Mouse (Mus musculus): ENCODE data around the gene Gxylt2. TPM values are rescaled to one million over a fixed set of nuclear protein-coding genes. Genes with fewer than 3 reads are reported as not detected.

Gene Gxylt2
- polyA plus RNA-seq, 1 experiment, result 0.27 TPM

DNA sequence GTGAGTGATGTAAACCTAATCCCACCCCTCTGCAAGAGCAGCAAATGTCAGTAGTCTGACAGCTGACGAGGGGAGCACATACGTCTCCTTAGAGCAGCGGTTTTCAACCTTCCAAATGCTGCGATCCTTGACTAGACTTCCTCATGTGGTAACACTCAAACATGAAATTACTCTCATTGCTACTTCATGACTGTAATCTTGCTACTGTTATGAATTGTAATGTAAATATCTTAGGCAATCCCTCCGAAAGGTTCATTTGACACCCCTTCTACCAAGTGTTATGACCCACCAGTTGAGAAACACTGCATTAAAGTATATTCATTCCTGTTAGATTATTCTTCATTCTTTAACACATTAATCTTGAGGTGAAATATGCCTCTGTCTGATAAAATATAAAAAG, 142.7 kb downstream of the Gxylt2 start:
- no peaks in the 10 kb centered on the region for H3K4me1 ChIP-seq (ENCODE audit: control insufficient read depth, insufficient read depth, low read length)
- TF ChIP-seq CTCF (IDR thresholded peaks at IDR 0.05; ENCODE audit: low read depth, low read length) (no peak), EP300 (IDR thresholded peaks at IDR 0.05; ENCODE audit: insufficient read depth, low read depth, low read length) (no peak), POLR2A (IDR thresholded peaks at IDR 0.05; ENCODE audit: insufficient read depth, low read length) (no peak)
- no peak overlapping the region for H3K9ac ChIP-seq (ENCODE audit: low read depth, poor library complexity, severe bottlenecking)
- no peaks in the 10 kb centered on the region for H3K27me3 ChIP-seq (ENCODE audit: control insufficient read depth, insufficient read depth, low read length, poor library complexity, severe bottlenecking)
- peaks cover 33% of the 10 kb centered on the region for H3K36me3 ChIP-seq (ENCODE audit: control insufficient read depth, insufficient read depth, low read length, poor library complexity, severe bottlenecking)
- no peak overlapping the region for H3K4me3 ChIP-seq (ENCODE audit: low read depth, low read length)
- no peaks in the 10 kb centered on the region for H3K9me3 ChIP-seq (replicated peaks; ENCODE audit: control insufficient read depth, insufficient read depth, low read length, poor library complexity, severe bottlenecking)
- no peak overlapping the region for H3K27ac ChIP-seq (ENCODE audit: insufficient read depth, low read length)

DNA sequence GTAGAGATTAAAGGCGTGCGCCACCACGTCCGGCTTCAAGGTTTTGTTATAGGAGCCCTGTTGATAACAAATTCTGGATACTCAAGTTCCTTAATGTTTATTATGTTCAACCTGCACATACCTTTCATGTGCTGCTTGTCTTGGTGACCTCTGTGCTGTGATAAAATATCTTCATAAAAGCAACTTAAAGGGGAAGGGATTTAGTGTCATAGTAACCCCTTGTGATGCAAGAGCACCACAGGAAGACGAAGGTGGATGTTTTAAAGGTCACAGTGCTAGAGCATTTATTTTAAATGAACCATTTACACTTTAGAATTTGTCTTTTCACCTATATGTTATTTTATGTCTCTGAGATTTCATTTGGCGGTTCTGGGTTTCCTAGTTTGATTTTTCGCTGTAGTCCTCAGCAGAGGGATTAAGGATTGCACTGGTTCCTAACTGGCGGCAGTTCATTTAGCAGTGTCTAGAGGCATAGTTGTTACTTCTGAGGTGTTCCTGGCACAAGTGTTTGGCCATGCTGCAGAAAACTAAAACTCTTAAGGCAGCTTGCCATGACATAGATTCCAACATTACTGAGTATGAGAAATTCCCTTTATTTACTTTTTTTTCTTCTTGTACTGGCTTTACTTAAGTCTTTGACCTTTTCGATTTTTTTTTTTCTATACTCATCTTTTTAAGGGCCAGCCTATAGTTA, 144.3 kb downstream of the Gxylt2 start:
- Histone ChIP-seq H3K4me1 (ENCODE audit: control insufficient read depth, insufficient read depth, low read length) (no peaks in the 10 kb centered on the region), H3K9me3 (replicated peaks; ENCODE audit: control insufficient read depth, insufficient read depth, low read length, poor library complexity, severe bottlenecking) (no peaks in the 10 kb centered on the region), H3K27me3 (ENCODE audit: control insufficient read depth, insufficient read depth, low read length, poor library complexity, severe bottlenecking) (no peaks in the 10 kb centered on the region), H3K4me3 (ENCODE audit: low read depth, low read length) (no peak overlapping the region), H3K27ac (ENCODE audit: insufficient read depth, low read length) (no peak overlapping the region), H3K36me3 (ENCODE audit: control insufficient read depth, insufficient read depth, low read length, poor library complexity, severe bottlenecking) (peaks cover 23% of the 10 kb centered on the region), H3K9ac (ENCODE audit: low read depth, poor library complexity, severe bottlenecking) (no peak overlapping the region)
- TF ChIP-seq CTCF (IDR thresholded peaks at IDR 0.05; ENCODE audit: low read depth, low read length) (no peak), POLR2A (IDR thresholded peaks at IDR 0.05; ENCODE audit: insufficient read depth, low read length) (no peak), EP300 (IDR thresholded peaks at IDR 0.05; ENCODE audit: insufficient read depth, low read depth, low read length) (no peak)

DNA sequence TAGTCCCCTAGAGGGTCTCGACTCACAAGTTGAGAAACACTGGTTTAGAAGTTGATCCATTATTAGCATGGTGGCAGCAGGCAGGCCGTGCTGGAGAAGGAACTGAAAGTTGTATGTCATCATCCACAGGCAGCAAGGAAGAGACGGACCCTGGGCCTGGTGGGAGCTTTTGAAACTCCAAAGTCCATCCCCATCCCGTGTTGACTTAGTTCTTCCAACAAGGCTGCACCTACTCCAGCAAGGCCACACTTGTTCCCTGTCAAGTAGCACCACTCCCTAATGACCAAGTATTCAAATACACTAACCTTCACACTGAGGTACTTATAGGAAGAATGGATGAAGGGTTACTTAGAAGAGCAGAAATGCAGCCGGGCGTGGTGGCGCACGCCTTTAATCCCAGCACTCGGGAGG, 146.1 kb downstream of the Gxylt2 start:
- no peak overlapping the region for H3K27ac ChIP-seq (ENCODE audit: insufficient read depth, low read length)
- H3K4me3 ChIP-seq (ENCODE audit: low read depth, low read length), result no peak overlapping the region
- H3K36me3 ChIP-seq (ENCODE audit: control insufficient read depth, insufficient read depth, low read length, poor library complexity, severe bottlenecking), result peaks cover 23% of the 10 kb centered on the region
- H3K9me3 ChIP-seq (replicated peaks; ENCODE audit: control insufficient read depth, insufficient read depth, low read length, poor library complexity, severe bottlenecking), result no peaks in the 10 kb centered on the region
- no peak overlapping the region for H3K9ac ChIP-seq (ENCODE audit: low read depth, poor library complexity, severe bottlenecking)
- H3K4me1 ChIP-seq (ENCODE audit: control insufficient read depth, insufficient read depth, low read length), result no peaks in the 10 kb centered on the region
- no peaks in the 10 kb centered on the region for H3K27me3 ChIP-seq (ENCODE audit: control insufficient read depth, insufficient read depth, low read length, poor library complexity, severe bottlenecking)
- no peak for TF ChIP-seq EP300 (IDR thresholded peaks at IDR 0.05; ENCODE audit: insufficient read depth, low read depth, low read length)
- no peak for TF ChIP-seq POLR2A (IDR thresholded peaks at IDR 0.05; ENCODE audit: insufficient read depth, low read length)
- TF ChIP-seq CTCF (IDR thresholded peaks at IDR 0.05; ENCODE audit: low read depth, low read length), result no peak

DNA sequence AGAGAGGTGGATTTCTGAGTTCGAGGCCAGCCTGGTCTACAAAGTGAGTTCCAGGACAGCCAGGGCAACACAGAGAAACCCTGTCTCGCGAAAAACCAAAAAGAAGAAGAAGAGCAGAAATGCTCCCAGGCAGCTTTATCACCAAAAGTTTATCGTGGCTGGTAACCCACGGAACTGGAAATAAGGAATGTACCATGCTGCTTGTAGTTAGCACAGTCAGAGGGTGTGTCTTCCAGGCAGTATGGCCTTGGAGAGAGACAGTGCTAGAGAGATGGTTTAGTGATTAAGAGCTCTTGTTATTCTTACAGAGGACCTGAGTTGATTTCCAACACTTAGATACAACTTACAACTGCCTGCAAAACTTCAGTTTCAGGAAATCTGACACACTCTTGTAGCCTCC, 146.5 kb downstream of the Gxylt2 start:
- no peaks in the 10 kb centered on the region for H3K4me1 ChIP-seq (ENCODE audit: control insufficient read depth, insufficient read depth, low read length)
- peaks cover 23% of the 10 kb centered on the region for H3K36me3 ChIP-seq (ENCODE audit: control insufficient read depth, insufficient read depth, low read length, poor library complexity, severe bottlenecking)
- H3K9me3 ChIP-seq (replicated peaks; ENCODE audit: control insufficient read depth, insufficient read depth, low read length, poor library complexity, severe bottlenecking), result no peaks in the 10 kb centered on the region
- no peak for TF ChIP-seq POLR2A (IDR thresholded peaks at IDR 0.05; ENCODE audit: insufficient read depth, low read length)
- H3K27ac ChIP-seq (ENCODE audit: insufficient read depth, low read length), result no peak overlapping the region
- H3K4me3 ChIP-seq (ENCODE audit: low read depth, low read length), result no peak overlapping the region
- H3K9ac ChIP-seq (ENCODE audit: low read depth, poor library complexity, severe bottlenecking), result no peak overlapping the region
- H3K27me3 ChIP-seq (ENCODE audit: control insufficient read depth, insufficient read depth, low read length, poor library complexity, severe bottlenecking), result no peaks in the 10 kb centered on the region

Other genes with a start within 250 kb of the Gxylt2 start
- gene Shq1, start 33.6 kb upstream of the Gxylt2 start, polyA plus RNA-seq (2011; ENCODE audit: insufficient read depth, insufficient read length, low read depth, missing spikeins), result 16.6 and 19.0 TPM in 2 replicates
- 147 and 167 TPM in 2 replicates for gene Ppp4r2, start 128.9 kb downstream of the Gxylt2 start, polyA plus RNA-seq (2011; ENCODE audit: insufficient read depth, insufficient read length, low read depth, missing spikeins)